In genomic region chr5:114801049-114801448, GRCm38 (mm10) we compare ENCODE assay signal across 13 mouse cellular contexts. TPM values are rescaled to one million over a fixed set of nuclear protein-coding genes. Genes with fewer than 3 reads are reported as not detected.
DNase-seq lines count a peak whose midpoint lies in the region; ATAC-seq and TF ChIP-seq lines count a peak whose summit lies in the region.
"Had no signal": no experiment of that assay in that cellular context is flagged by ENCODE, and none has a peak within 500 bp of the region (broad histone marks: within the 10 kb centered on the region; RNA-seq: fewer than 3 reads in every experiment).

No protein-coding gene starts in this region.

- TF ChIP-seq POLR2A in thymus, adult 2 months (IDR thresholded peaks at IDR 0.05; ENCODE audit: control insufficient read depth, extremely low read depth, insufficient read depth, low read length, poor library complexity): no peak

- peak; percentile 54 to 57 for DNase-seq in adrenal gland, postnatal 36 days
- no peak for DNase-seq in adrenal gland, postnatal 4 days (ENCODE audit: low spot score in 2 of 2)
- peak; percentile 26 for DNase-seq in thymus, adult 2 months
- DNase-seq in thymus, postnatal 0 days (ENCODE audit: low spot score): no peak
- DNase-seq in induced T-regulatory cell, adult 2 months (ENCODE audit: low read depth): peak; percentile 74
- peak; percentile 74 for DNase-seq in stomach, postnatal 0 days (ENCODE audit: low spot score)
- no peak for DNase-seq in frontal cortex, postnatal 36 days (ENCODE audit: low spot score in 2 of 2)
- no peak for DNase-seq in layer of hippocampus, adult 11-12 months (ENCODE audit: low spot score)
- DNase-seq: gastrocnemius, postnatal 10 days; layer of hippocampus, adult 9-11 months had no signal

- 68% methylated on average over 8 of the region's 8 CpGs for WGBS in thymus, adult 2 months
- WGBS in stomach, postnatal 0 days: 26% methylated on average over 8 of the region's 8 CpGs

- no peak overlapping the region for H3K4me2 ChIP-seq in stomach, postnatal 0 days (replicated peaks; ENCODE audit: low read depth)
- H3K4me2 ChIP-seq: embryonic facial prominence, embryonic 15.5 days; lung, embryonic 15.5 days had no signal

- H3K4me1 ChIP-seq in thymus, adult 2 months (replicated peaks; ENCODE audit: control insufficient read depth, insufficient read depth, low read length): peaks cover 10% of the 10 kb centered on the region
- no peaks in the 10 kb centered on the region for H3K4me1 ChIP-seq in stomach, postnatal 0 days (replicated peaks; ENCODE audit: control insufficient read depth, insufficient read depth)

- TF ChIP-seq EP300 in stomach, postnatal 0 days (optimal IDR thresholded peaks at IDR 0.05): no peak

- TF ChIP-seq CTCF in thymus, adult 2 months (IDR thresholded peaks at IDR 0.05; ENCODE audit: borderline replicate concordance, control insufficient read depth, extremely low read depth, insufficient read depth, low read length, poor library complexity): no peak
- TF ChIP-seq CTCF in stomach, postnatal 0 days (IDR thresholded peaks at IDR 0.05; ENCODE audit: low read depth): no peak

- H3K9ac ChIP-seq in stomach, postnatal 0 days (ENCODE audit: low read length): no peak overlapping the region
- H3K9ac ChIP-seq: embryonic facial prominence, embryonic 15.5 days; lung, embryonic 15.5 days had no signal

- H3K36me3 ChIP-seq in thymus, adult 2 months (ENCODE audit: control insufficient read depth, insufficient read depth, low read length): peaks cover 77% of the 10 kb centered on the region
- H3K36me3 ChIP-seq in stomach, postnatal 0 days (ENCODE audit: control insufficient read depth, insufficient read depth, low read length): peaks cover 19% of the 10 kb centered on the region

- H3K9me3 ChIP-seq in stomach, postnatal 0 days (ENCODE audit: control insufficient read depth, low read length): no peaks in the 10 kb centered on the region
- H3K9me3 ChIP-seq: embryonic facial prominence, embryonic 15.5 days; lung, embryonic 15.5 days had no signal

- H3K27me3 ChIP-seq in thymus, adult 2 months (ENCODE audit: control insufficient read depth, insufficient read depth, low read length): no peaks in the 10 kb centered on the region
- no peaks in the 10 kb centered on the region for H3K27me3 ChIP-seq in stomach, postnatal 0 days (ENCODE audit: control insufficient read depth, insufficient read depth, low read length)
- H3K27me3 ChIP-seq: embryonic facial prominence, embryonic 15.5 days; lung, embryonic 15.5 days had no signal

- ATAC-seq in stomach, postnatal 0 days (ENCODE audit: low FRiP score, low TSS enrichment): no peak

- no peak overlapping the region for H3K4me3 ChIP-seq in thymus, adult 2 months (ENCODE audit: control insufficient read depth, insufficient read depth, low read length)
- H3K4me3 ChIP-seq in stomach, postnatal 0 days (ENCODE audit: low read depth, low read length): no peak overlapping the region
- H3K4me3 ChIP-seq: embryonic facial prominence, embryonic 15.5 days; lung, embryonic 15.5 days had no signal

- no peak overlapping the region for H3K27ac ChIP-seq in thymus, adult 2 months (ENCODE audit: control insufficient read depth, insufficient read depth, low read length)
- no peak overlapping the region for H3K27ac ChIP-seq in stomach, postnatal 0 days (replicated peaks)
- H3K27ac ChIP-seq: embryonic facial prominence, embryonic 15.5 days; lung, embryonic 15.5 days had no signal

RNA-seq across cellular contexts. Expression of gene 1500011B03Rik, which starts 22.2 kb away (rescaled TPM):
- 10 to 100 TPM; 32.2 to 40.7 TPM for total RNA-seq in adrenal gland, postnatal 36 days (2021)
- 10 to 100 TPM; 88.4 to 91.9 TPM for total RNA-seq in adrenal gland, postnatal 4 days (2021)
- 46.4 and 53.8 TPM in 2 replicates for polyA plus RNA-seq in thymus, adult 2 months (2012; rRNA removed)
- 119 and 139 TPM in 2 replicates for polyA plus RNA-seq in thymus, postnatal 0 days (2015; fragmentation: Nextera tagmentation; extraction: Ambion mirVana)
- polyA plus RNA-seq in stomach, postnatal 0 days (2015; fragmentation: Nextera tagmentation; extraction: Ambion mirVana): 110 and 118 TPM in 2 replicates

RNA-seq across cellular contexts. Expression of gene Git2, which starts 25.7 kb away (rescaled TPM):
- 10 to 100 TPM; 35.3 to 36.6 TPM for total RNA-seq in adrenal gland, postnatal 36 days (2021)
- total RNA-seq in adrenal gland, postnatal 4 days (2021): 10 to 100 TPM; 56.2 to 59.5 TPM
- 221 and 232 TPM in 2 replicates for polyA plus RNA-seq in thymus, adult 2 months (2012; rRNA removed)
- polyA plus RNA-seq in thymus, postnatal 0 days (2015; fragmentation: Nextera tagmentation; extraction: Ambion mirVana): 72.3 and 75.1 TPM in 2 replicates
- 14.2 and 16.1 TPM in 2 replicates for polyA plus RNA-seq in stomach, postnatal 0 days (2015; fragmentation: Nextera tagmentation; extraction: Ambion mirVana)

RNA-seq across cellular contexts. Expression of gene Ankrd13a, which starts 26.6 kb away (rescaled TPM):
- total RNA-seq in adrenal gland, postnatal 36 days (2021): 10 to 100 TPM; 68.6 to 91.4 TPM
- total RNA-seq in adrenal gland, postnatal 4 days (2021): 100 to 1,000 TPM; 105 to 111 TPM
- 118 and 142 TPM in 2 replicates for polyA plus RNA-seq in thymus, adult 2 months (2012; rRNA removed)
- 80.3 and 86.3 TPM in 2 replicates for polyA plus RNA-seq in thymus, postnatal 0 days (2015; fragmentation: Nextera tagmentation; extraction: Ambion mirVana)
- polyA plus RNA-seq in stomach, postnatal 0 days (2015; fragmentation: Nextera tagmentation; extraction: Ambion mirVana): 36.4 and 41.7 TPM in 2 replicates

RNA-seq across cellular contexts. Expression of gene 4930519G04Rik, which starts 52.4 kb away (rescaled TPM):
- total RNA-seq in adrenal gland, postnatal 36 days (2021): not detected
- total RNA-seq in adrenal gland, postnatal 4 days (2021): not detected
- polyA plus RNA-seq in thymus, adult 2 months (2012; rRNA removed): not detected in 2 replicates
- not detected in 2 replicates for polyA plus RNA-seq in thymus, postnatal 0 days (2015; fragmentation: Nextera tagmentation; extraction: Ambion mirVana)
- 0.05 TPM in 1 of 2 replicates, not detected in the other for polyA plus RNA-seq in stomach, postnatal 0 days (2015; fragmentation: Nextera tagmentation; extraction: Ambion mirVana)
- total RNA-seq: gastrocnemius, postnatal 10 days; heart, postnatal 25 days had no signal
- polyA plus RNA-seq: embryonic facial prominence, embryonic 15.5 days; lung, embryonic 15.5 days had no signal

RNA-seq across cellular contexts. Expression of gene Gm9936, which starts 57.4 kb away (rescaled TPM):
- not detected for total RNA-seq in adrenal gland, postnatal 36 days (2021)
- total RNA-seq in adrenal gland, postnatal 4 days (2021): under 1 TPM; 0.14 to 0.17 TPM
- polyA plus RNA-seq in thymus, adult 2 months (2012; rRNA removed): 0.04 TPM in 1 of 2 replicates, not detected in the other
- not detected in 2 replicates for polyA plus RNA-seq in thymus, postnatal 0 days (2015; fragmentation: Nextera tagmentation; extraction: Ambion mirVana)
- 0.06 and 0.15 TPM in 2 replicates for polyA plus RNA-seq in stomach, postnatal 0 days (2015; fragmentation: Nextera tagmentation; extraction: Ambion mirVana)
- total RNA-seq: gastrocnemius, postnatal 10 days; heart, postnatal 25 days had no signal
- polyA plus RNA-seq: lung, embryonic 15.5 days had no signal

Comparison
In these comparisons a context has a peak if more than half of its experiments do, and no peak if none do; other contexts are left out.
1. DNase-seq: peak in adrenal gland, postnatal 36 days (2 of 2), thymus, adult 2 months (single experiment), induced T-regulatory cell, adult 2 months (single experiment) and stomach, postnatal 0 days (single experiment); none in adrenal gland, postnatal 4 days (0 of 2), thymus, postnatal 0 days (single experiment), frontal cortex, postnatal 36 days (0 of 2) and layer of hippocampus, adult 11-12 months (single experiment).